Mouse (Mus musculus) lung, adult 2 months (tissue): ENCODE measurements around the gene Bcl9l.

Experiments
- CTCF ChIP-seq: fragments of 200-500 bp; IDR thresholded peaks from 2 replicates; pipeline ENCODE4 v1.5.1; 2011; ENCODE audit warnings: mild to moderate bottlenecking, low read length, control low read depth; ENCODE audit not compliant: insufficient read depth
- POLR2A ChIP-seq: fragments of 200-500 bp; IDR thresholded peaks from 2 replicates; pipeline ENCODE4 v1.6.1; 2011; ENCODE audit warnings: low read depth, mild to moderate bottlenecking, control low read depth, low read length, borderline replicate concordance; ENCODE audit errors: extremely low read depth

DNA sequence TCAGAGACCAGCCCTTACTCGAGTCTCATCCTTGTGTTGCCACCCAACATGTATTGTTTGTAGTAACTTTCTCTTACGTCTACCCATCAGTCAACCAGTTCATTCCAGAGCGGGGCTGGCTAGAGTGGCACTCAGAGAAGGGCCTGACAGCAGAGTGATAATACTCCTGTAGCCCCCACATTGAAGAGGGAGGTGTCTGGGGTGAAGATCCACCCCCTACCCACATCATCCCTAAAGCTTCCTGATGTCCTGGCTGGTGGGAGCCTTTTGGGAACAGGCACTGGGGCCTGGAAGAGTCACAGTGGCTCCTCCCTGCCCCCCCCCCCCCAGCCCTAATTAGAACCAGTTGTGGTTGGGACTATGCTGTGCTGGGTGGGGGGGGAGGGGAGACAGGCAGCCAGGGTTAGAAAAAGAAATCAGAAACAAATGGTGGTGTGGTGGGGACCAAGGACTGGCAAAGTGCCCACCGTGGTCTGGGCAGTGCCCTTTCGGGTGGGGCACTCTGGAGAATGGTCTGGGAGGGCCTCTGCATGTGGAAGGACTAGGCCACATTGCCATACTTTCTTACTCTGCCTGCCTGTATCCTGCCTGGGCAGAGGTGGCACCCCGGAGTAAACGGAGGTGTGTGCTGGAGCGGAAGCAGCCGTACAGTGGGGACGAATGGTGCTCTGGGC is 18.7 kb downstream of the Bcl9l start:
- TF ChIP-seq CTCF (no peak), POLR2A (no peak)
